Mouse (Mus musculus): ENCODE results near the gene Ubash3a. TPM values are rescaled to one million over a fixed set of nuclear protein-coding genes. Genes with fewer than 3 reads are reported as not detected.

Ubash3a gene
- total and polyA plus RNA-seq, 3 experiments: 0.33 TPM; not detected in 2

GRCm38 (mm10) chr17:31238234-31239020, 30.8 kb downstream of the Ubash3a start:
- H3K9me3 ChIP-seq (replicated peaks): peaks cover 80% of the 10 kb centered on the region
- H3K36me3 ChIP-seq (replicated peaks): no peaks in the 10 kb centered on the region

GRCm38 (mm10) chr17:31241156-31241555, 33.5 kb downstream of the Ubash3a start:
- Histone ChIP-seq H3K27me3 (ENCODE audit: insufficient read depth, low read length) (no peaks in the 10 kb centered on the region), H3K36me3 (replicated peaks) (no peaks in the 10 kb centered on the region), H3K4me3 (ENCODE audit: low read depth, low read length) (no peak overlapping the region), H3K4me1 (ENCODE audit: insufficient read depth, low read depth, low read length) (no peaks in the 10 kb centered on the region), H3K9me3 (replicated peaks) (peaks cover 78% of the 10 kb centered on the region)
- TF ChIP-seq GATA1 (IDR thresholded peaks at IDR 0.05; ENCODE audit: borderline replicate concordance, low read length): no peak
- ATAC-seq (ENCODE audit: extremely low read depth, insufficient number of reproducible peaks, low FRiP score, poor library complexity, severe bottlenecking) (no peak), DNase-seq (ENCODE audit: low spot score) (no peak)

More at GRCm38 (mm10) chr17:31238234-31239020, 30.8 kb downstream of the Ubash3a start:
- DNase-seq (ENCODE audit: low spot score): no peak
- no peaks in the 10 kb centered on the region for H3K27me3 ChIP-seq (ENCODE audit: insufficient read depth, low read length)
- no peak for TF ChIP-seq GATA1 (IDR thresholded peaks at IDR 0.05; ENCODE audit: borderline replicate concordance, low read length)
- no peak for TF ChIP-seq GATA2 (IDR thresholded peaks at IDR 0.05; ENCODE audit: borderline replicate concordance, low read depth, low read length)
- no peak for TF ChIP-seq CTCF (IDR thresholded peaks at IDR 0.05; ENCODE audit: low read depth, low read length)
- ATAC-seq (ENCODE audit: extremely low read depth, insufficient number of reproducible peaks, low FRiP score, poor library complexity, severe bottlenecking): no peak
- H3K4me3 ChIP-seq (ENCODE audit: low read depth, low read length): no peak overlapping the region
- no peaks in the 10 kb centered on the region for H3K4me1 ChIP-seq (ENCODE audit: insufficient read depth, low read depth, low read length)

GRCm38 (mm10) chr17:31242764-31243163, 35.1 kb downstream of the Ubash3a start:
- Histone ChIP-seq H3K4me1 (ENCODE audit: insufficient read depth, low read depth, low read length) (no peaks in the 10 kb centered on the region), H3K36me3 (replicated peaks) (no peaks in the 10 kb centered on the region), H3K27me3 (ENCODE audit: insufficient read depth, low read length) (no peaks in the 10 kb centered on the region), H3K9me3 (replicated peaks) (peaks cover 71% of the 10 kb centered on the region), H3K4me3 (ENCODE audit: low read depth, low read length) (no peak overlapping the region)
- ATAC-seq (ENCODE audit: extremely low read depth, insufficient number of reproducible peaks, low FRiP score, poor library complexity, severe bottlenecking): no peak
- DNase-seq (ENCODE audit: low spot score): no peak
- TF ChIP-seq TAL1 (conservative IDR thresholded peaks at IDR 0.05; ENCODE audit: low read depth, low read length): no peak
- TF ChIP-seq POLR2AphosphoS5 (IDR thresholded peaks at IDR 0.05; ENCODE audit: insufficient replicate concordance, low read depth, low read length): no peak
- TF ChIP-seq GATA1 (IDR thresholded peaks at IDR 0.05; ENCODE audit: borderline replicate concordance, low read length): no peak
- no peak for TF ChIP-seq CTCF (IDR thresholded peaks at IDR 0.05; ENCODE audit: low read depth, low read length)
- no peak for TF ChIP-seq GATA2 (IDR thresholded peaks at IDR 0.05; ENCODE audit: borderline replicate concordance, low read depth, low read length)

GRCm38 (mm10) chr17:31245321-31245720, 37.6 kb downstream of the Ubash3a start:
- no peaks in the 10 kb centered on the region for H3K27me3 ChIP-seq (ENCODE audit: insufficient read depth, low read length)
- no peak for ATAC-seq (ENCODE audit: extremely low read depth, insufficient number of reproducible peaks, low FRiP score, poor library complexity, severe bottlenecking)
- no peaks in the 10 kb centered on the region for H3K36me3 ChIP-seq (replicated peaks)
- H3K9me3 ChIP-seq (replicated peaks): peaks cover 58% of the 10 kb centered on the region
- no peak overlapping the region for H3K4me3 ChIP-seq (ENCODE audit: low read depth, low read length)
- DNase-seq (ENCODE audit: low spot score): no peak
- H3K4me1 ChIP-seq (ENCODE audit: insufficient read depth, low read depth, low read length): no peaks in the 10 kb centered on the region
- TF ChIP-seq GATA2 (IDR thresholded peaks at IDR 0.05; ENCODE audit: borderline replicate concordance, low read depth, low read length) (no peak), POLR2AphosphoS5 (IDR thresholded peaks at IDR 0.05; ENCODE audit: insufficient replicate concordance, low read depth, low read length) (no peak), GATA1 (IDR thresholded peaks at IDR 0.05; ENCODE audit: borderline replicate concordance, low read length) (no peak), TAL1 (conservative IDR thresholded peaks at IDR 0.05; ENCODE audit: low read depth, low read length) (no peak)

- TF ChIP-seq POLR2AphosphoS5 (IDR thresholded peaks at IDR 0.05; ENCODE audit: insufficient replicate concordance, low read depth, low read length): no peak
- no peak for TF ChIP-seq TAL1 (conservative IDR thresholded peaks at IDR 0.05; ENCODE audit: low read depth, low read length)
- no peak for TF ChIP-seq CTCF (IDR thresholded peaks at IDR 0.05; ENCODE audit: low read depth, low read length)
- no peak for TF ChIP-seq GATA2 (IDR thresholded peaks at IDR 0.05; ENCODE audit: borderline replicate concordance, low read depth, low read length)
- no peak for TF ChIP-seq GATA1 (IDR thresholded peaks at IDR 0.05; ENCODE audit: borderline replicate concordance, low read length)
- DNase-seq (ENCODE audit: low spot score): no peak
These were observed 39.5 kb downstream of the Ubash3a start for GRCm38 (mm10) chr17:31247144-31247543.

GRCm38 (mm10) chr17:31253951-31254350, 46.3 kb downstream of the Ubash3a start:
- DNase-seq (ENCODE audit: low spot score): no peak

More at GRCm38 (mm10) chr17:31247144-31247543, 39.5 kb downstream of the Ubash3a start:
- Histone ChIP-seq H3K36me3 (replicated peaks) (no peaks in the 10 kb centered on the region), H3K9me3 (replicated peaks) (peaks cover 55% of the 10 kb centered on the region), H3K4me3 (ENCODE audit: low read depth, low read length) (no peak overlapping the region), H3K27me3 (ENCODE audit: insufficient read depth, low read length) (no peaks in the 10 kb centered on the region), H3K4me1 (ENCODE audit: insufficient read depth, low read depth, low read length) (no peaks in the 10 kb centered on the region)
- ATAC-seq (ENCODE audit: extremely low read depth, insufficient number of reproducible peaks, low FRiP score, poor library complexity, severe bottlenecking): no peak

More at GRCm38 (mm10) chr17:31253951-31254350, 46.3 kb downstream of the Ubash3a start:
- H3K9me3 ChIP-seq (replicated peaks): peaks cover 61% of the 10 kb centered on the region
- no peaks in the 10 kb centered on the region for H3K36me3 ChIP-seq (replicated peaks)
- no peak for ATAC-seq (ENCODE audit: extremely low read depth, insufficient number of reproducible peaks, low FRiP score, poor library complexity, severe bottlenecking)
- H3K27me3 ChIP-seq (ENCODE audit: insufficient read depth, low read length): no peaks in the 10 kb centered on the region
- no peak overlapping the region for H3K4me3 ChIP-seq (ENCODE audit: low read depth, low read length)
- TF ChIP-seq GATA2 (IDR thresholded peaks at IDR 0.05; ENCODE audit: borderline replicate concordance, low read depth, low read length) (no peak), TAL1 (conservative IDR thresholded peaks at IDR 0.05; ENCODE audit: low read depth, low read length) (no peak), POLR2AphosphoS5 (IDR thresholded peaks at IDR 0.05; ENCODE audit: insufficient replicate concordance, low read depth, low read length) (no peak), CTCF (IDR thresholded peaks at IDR 0.05; ENCODE audit: low read depth, low read length) (no peak), GATA1 (IDR thresholded peaks at IDR 0.05; ENCODE audit: borderline replicate concordance, low read length) (no peak)
- H3K4me1 ChIP-seq (ENCODE audit: insufficient read depth, low read depth, low read length): no peaks in the 10 kb centered on the region
